Mouse (Mus musculus) heart, postnatal 0 days (tissue): ENCODE results near the gene Dnal1.

Experiments used
- CTCF ChIP-seq: IDR thresholded peaks from 2 replicates; pipeline ENCODE4 v1.5.1; 2016; ENCODE audit warnings: antibody characterized with exemption, control low read depth, low read depth
- EP300 ChIP-seq: IDR thresholded peaks from 2 replicates; pipeline ENCODE4 v1.6.1; 2016; ENCODE audit warnings: antibody characterized with exemption, low read depth

DNA sequence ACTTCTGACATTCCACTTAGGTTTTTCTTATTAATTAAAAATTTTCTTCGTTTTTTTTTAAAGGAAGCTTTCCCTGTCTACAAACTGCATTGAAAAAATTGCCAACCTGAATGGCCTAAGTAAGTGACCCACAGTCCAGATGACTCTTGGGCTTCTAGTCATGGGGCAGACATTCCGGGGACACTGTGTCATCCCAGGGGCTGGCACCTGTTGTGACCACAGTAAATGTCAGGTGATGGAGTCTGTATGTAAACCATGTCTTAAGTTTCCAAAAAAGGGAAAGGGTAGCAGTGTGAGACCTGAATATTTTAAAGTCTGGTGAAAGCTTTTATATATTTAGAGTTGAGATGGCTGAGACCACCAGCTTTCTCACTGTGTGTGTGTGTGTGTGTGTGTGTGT is 12.7 kb downstream of the Dnal1 start:
- TF ChIP-seq CTCF (no peak), EP300 (no peak)
